ENCODE assay signal across 26 mouse cellular contexts in the genomic region with DNA sequence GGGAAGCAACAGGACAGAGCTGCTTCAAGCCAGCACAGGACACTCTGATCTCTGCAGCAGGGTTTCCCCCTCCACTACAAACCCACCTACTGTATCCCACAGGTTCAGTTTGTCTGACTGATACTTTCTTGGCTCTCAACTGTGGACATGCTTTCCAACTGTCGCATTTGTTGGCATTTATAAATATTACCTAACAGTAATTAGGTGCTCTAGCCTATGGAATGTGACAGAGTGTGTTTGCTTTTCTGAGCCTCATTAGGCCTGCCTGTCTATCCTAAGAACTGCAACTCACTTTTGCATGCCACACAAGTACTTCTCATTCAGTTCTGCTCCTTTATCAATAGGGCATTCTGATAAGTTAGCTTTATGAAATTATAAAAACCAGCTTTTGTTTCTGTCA. TPM values are rescaled to one million over a fixed set of nuclear protein-coding genes. Genes with fewer than 3 reads are reported as not detected.
"Had no signal": no experiment of that assay in that cellular context is flagged by ENCODE, and none has a peak within 500 bp of the region (broad histone marks: within the 10 kb centered on the region; RNA-seq: fewer than 3 reads in every experiment).

No protein-coding gene starts in this region.

- ATAC-seq: liver, embryonic 12.5 days; midbrain, embryonic 16.5 days had no signal

- DNase-seq: kidney, adult 9 months; kidney, postnatal 14 days; kidney, postnatal 4 days; left cerebral cortex, postnatal 4 days; lung, adult 2 months; lung, postnatal 14 days; lung, postnatal 4 days; retina, postnatal 1 day; right cerebral cortex, postnatal 25 days; spleen, adult 18-20 months; thymus, postnatal 36 days had no signal

- H3K4me3 ChIP-seq: limb, embryonic 12.5 days; limb, embryonic 15.5 days; liver, embryonic 12.5 days; liver, embryonic 15.5 days; midbrain, embryonic 12.5 days; myocyte; neural tube, embryonic 13.5 days; stomach, embryonic 15.5 days had no signal

- H3K27me3 ChIP-seq: limb, embryonic 12.5 days; limb, embryonic 15.5 days; liver, embryonic 12.5 days; liver, embryonic 15.5 days; midbrain, embryonic 12.5 days; neural tube, embryonic 13.5 days; stomach, embryonic 15.5 days had no signal

- H3K9ac ChIP-seq: limb, embryonic 12.5 days; limb, embryonic 15.5 days; liver, embryonic 12.5 days; liver, embryonic 15.5 days; midbrain, embryonic 12.5 days; neural tube, embryonic 13.5 days; stomach, embryonic 15.5 days had no signal

- H3K9me3 ChIP-seq: limb, embryonic 12.5 days; limb, embryonic 15.5 days; liver, embryonic 12.5 days; liver, embryonic 15.5 days; midbrain, embryonic 12.5 days; neural tube, embryonic 13.5 days; stomach, embryonic 15.5 days had no signal

- H3K4me2 ChIP-seq: limb, embryonic 12.5 days; limb, embryonic 15.5 days; liver, embryonic 12.5 days; liver, embryonic 15.5 days; midbrain, embryonic 12.5 days; neural tube, embryonic 13.5 days; stomach, embryonic 15.5 days had no signal

- H3K4me1 ChIP-seq: limb, embryonic 12.5 days; limb, embryonic 15.5 days; liver, embryonic 12.5 days; liver, embryonic 15.5 days; midbrain, embryonic 12.5 days; neural tube, embryonic 13.5 days; stomach, embryonic 15.5 days had no signal

- H3K27ac ChIP-seq: limb, embryonic 12.5 days; limb, embryonic 15.5 days; liver, embryonic 12.5 days; liver, embryonic 15.5 days; midbrain, embryonic 12.5 days; neural tube, embryonic 13.5 days; stomach, embryonic 15.5 days had no signal

- H3K36me3 ChIP-seq: limb, embryonic 12.5 days; limb, embryonic 15.5 days; liver, embryonic 12.5 days; liver, embryonic 15.5 days; midbrain, embryonic 12.5 days; neural tube, embryonic 13.5 days; stomach, embryonic 15.5 days had no signal

RNA-seq across cellular contexts. Expression of a gene that starts 8.9 kb away (rescaled TPM):
- total RNA-seq: monocyte, adult 5-6 weeks; neutrophil, adult 5-6 weeks had no signal

RNA-seq across cellular contexts. Expression of a gene that starts 46.3 kb away (rescaled TPM):
- total RNA-seq: layer of hippocampus, adult 18-20 months; layer of hippocampus, postnatal 14 days; left cerebral cortex, postnatal 14 days; left cerebral cortex, postnatal 4 days; monocyte, adult 5-6 weeks; neutrophil, adult 5-6 weeks had no signal
- polyA plus RNA-seq: kidney, embryonic 16.5 days; limb, embryonic 12.5 days; midbrain, embryonic 12.5 days; midbrain, embryonic 16.5 days; neural tube, embryonic 13.5 days had no signal
